Mouse (Mus musculus): ENCODE data around the gene Cd300ld5. TPM values are rescaled to one million over a fixed set of nuclear protein-coding genes. Genes with fewer than 3 reads are reported as not detected.

Gene Cd300ld5
- polyA plus RNA-seq, 1 experiment, result 1.5 TPM

Other genes with a start within 250 kb of the Cd300ld5 start
- not detected in 2 replicates for gene Btbd17, start 241.8 kb downstream of the Cd300ld5 start, polyA plus RNA-seq (2012; ENCODE audit: insufficient read depth, insufficient read length, missing spikeins)
- not detected in 2 replicates for gene Gpr142, start 238.8 kb downstream of the Cd300ld5 start, polyA plus RNA-seq (2012; ENCODE audit: insufficient read depth, insufficient read length, missing spikeins)
- gene Gprc5c, start 186.6 kb downstream of the Cd300ld5 start, polyA plus RNA-seq (2012; ENCODE audit: insufficient read depth, insufficient read length, missing spikeins), result 5.4 and 8.4 TPM in 2 replicates
- gene Cd300a, start 147.7 kb downstream of the Cd300ld5 start, polyA plus RNA-seq (2012; ENCODE audit: insufficient read depth, insufficient read length, missing spikeins), result 0.58 and 1.1 TPM in 2 replicates
- gene Cd300lb, start 103.4 kb downstream of the Cd300ld5 start, polyA plus RNA-seq (2012; ENCODE audit: insufficient read depth, insufficient read length, missing spikeins), result 0.58 and 1.1 TPM in 2 replicates
- gene Cd300c, start 68.6 kb downstream of the Cd300ld5 start, polyA plus RNA-seq (2012; ENCODE audit: insufficient read depth, insufficient read length, missing spikeins), result not detected in 2 replicates
- gene Cd300ld, start 47.8 kb downstream of the Cd300ld5 start, polyA plus RNA-seq (2012; ENCODE audit: insufficient read depth, insufficient read length, missing spikeins), result 2.3 and 6.2 TPM in 2 replicates
- gene Cd300c2, start 35.9 kb downstream of the Cd300ld5 start, polyA plus RNA-seq (2012; ENCODE audit: insufficient read depth, insufficient read length, missing spikeins), result 1.7 and 2.1 TPM in 2 replicates
- gene Cd300ld2, start 21.6 kb downstream of the Cd300ld5 start, polyA plus RNA-seq (2012; ENCODE audit: insufficient read depth, insufficient read length, missing spikeins), result not detected in 2 replicates
- gene Cd300ld4, start 10.8 kb downstream of the Cd300ld5 start, polyA plus RNA-seq (2012; ENCODE audit: insufficient read depth, insufficient read length, missing spikeins), result 3.8 TPM in 1 of 2 replicates, not detected in the other
- gene Cd300ld3, start 10.6 kb upstream of the Cd300ld5 start, polyA plus RNA-seq (2012; ENCODE audit: insufficient read depth, insufficient read length, missing spikeins), result 5.7 and 13.3 TPM in 2 replicates
- not detected in 2 replicates for gene Cd300e, start 24.4 kb upstream of the Cd300ld5 start, polyA plus RNA-seq (2012; ENCODE audit: insufficient read depth, insufficient read length, missing spikeins)
- 0.79 and 1.2 TPM in 2 replicates for gene Rab37, start 53.7 kb upstream of the Cd300ld5 start, polyA plus RNA-seq (2012; ENCODE audit: insufficient read depth, insufficient read length, missing spikeins)
- gene Cd300lf, start 96.2 kb upstream of the Cd300ld5 start, polyA plus RNA-seq (2012; ENCODE audit: insufficient read depth, insufficient read length, missing spikeins), result 0.28 TPM in 1 of 2 replicates, not detected in the other
- gene Slc9a3r1, start 125.6 kb upstream of the Cd300ld5 start, polyA plus RNA-seq (2012; ENCODE audit: insufficient read depth, insufficient read length, missing spikeins), result 5.3 and 5.9 TPM in 2 replicates
- gene Tmem104, start 149.7 kb upstream of the Cd300ld5 start, polyA plus RNA-seq (2012; ENCODE audit: insufficient read depth, insufficient read length, missing spikeins), result 8.5 and 8.8 TPM in 2 replicates
- gene Nat9, start 150.1 kb upstream of the Cd300ld5 start, polyA plus RNA-seq (2012; ENCODE audit: insufficient read depth, insufficient read length, missing spikeins), result 20.9 and 29.3 TPM in 2 replicates
- gene Grin2c, start 229.5 kb upstream of the Cd300ld5 start, polyA plus RNA-seq (2012; ENCODE audit: insufficient read depth, insufficient read length, missing spikeins), result not detected in 2 replicates
- gene Fdxr, start 239.3 kb upstream of the Cd300ld5 start, polyA plus RNA-seq (2012; ENCODE audit: insufficient read depth, insufficient read length, missing spikeins), result 10.9 and 12.7 TPM in 2 replicates